Mouse (Mus musculus) urinary bladder, postnatal 0 days (tissue): Measurements from ENCODE around the gene Nfkb2. TPM values are rescaled to one million over a fixed set of nuclear protein-coding genes. Genes with fewer than 3 reads are reported as not detected.

Experiments
- microRNA counts: library from miRNA; unstranded; fragments of <30 nt; microRNA quantifications from one replicate; lab custom pipeline; 2016
- microRNA-seq: library from miRNA; unstranded; fragments of <30 nt; microRNA quantifications from one replicate; pipeline ENCODE4, GENCODE M21; 2016
- polyA plus RNA-seq: library from polyadenylated mRNA; unstranded; fragments of >200 nt; fragmentation: Nextera tagmentation; extraction: Ambion mirVana; gene quantifications from 2 replicates; pipeline ENCODE4 v1.2.1, GENCODE M21; 2015

The Nfkb2 gene
- polyA plus RNA-seq, result 9.8 and 10.6 TPM in 2 replicates

GRCm38 (mm10) chr19:46304216-46304841, at the start of gene Nfkb2:
Gene Nfkb2 (plus strand): TSS chr19:46304320.

GRCm38 (mm10) chr19:46326756-46327305, 22.7 kb downstream of the Nfkb2 start, which contains the start of gene Psd:
Gene Psd (minus strand): TSS chr19:46327156.

GRCm38 (mm10) chr19:46328081-46329030, 24.2 kb downstream of the Nfkb2 start, which contains the start of gene Fbxl15:
Gene Fbxl15 (plus strand): TSS chr19:46328184.

GRCm38 (mm10) chr19:46338331-46338936, 34.3 kb downstream of the Nfkb2 start, which contains the start of gene Cuedc2:
Gene Cuedc2 (minus strand): TSS chr19:46338702.

GRCm38 (mm10) chr19:46350168-46350932, 46.2 kb downstream of the Nfkb2 start, which contains the start of gene 2310034G01Rik:
Gene 2310034G01Rik (minus strand): TSS chr19:46350302.

MicroRNAs within 50 kb of the gene (microRNA counts, 519-probe panel; counts per million panel counts)
- 4,021 counts per million, percentile 72 among the panel's probes with 10 or more counts for microRNA mmu-miR-146b (lab: Ali Mortazavi, UCI)

Small RNAs within 50 kb of the gene (microRNA-seq; reads per million reads assigned to microRNA genes)
- 0.93 reads per million for gene Mir146b

Other genes with a start within 250 kb of the Nfkb2 start
- gene Nolc1, start 228.5 kb upstream of the Nfkb2 start, polyA plus RNA-seq, result 34.3 and 39.9 TPM in 2 replicates
- not detected in 2 replicates for gene Elovl3, start 172.4 kb upstream of the Nfkb2 start, polyA plus RNA-seq
- gene Pitx3, start 156.0 kb upstream of the Nfkb2 start, polyA plus RNA-seq, result 0.18 TPM in 1 of 2 replicates, not detected in the other
- gene Gbf1, start 151.8 kb upstream of the Nfkb2 start, polyA plus RNA-seq, result 37.8 and 42.8 TPM in 2 replicates
- 87.9 and 103 TPM in 2 replicates for gene Psd, start 22.8 kb downstream of the Nfkb2 start, polyA plus RNA-seq
- gene Fbxl15, start 23.9 kb downstream of the Nfkb2 start, polyA plus RNA-seq, result 18.7 and 25.6 TPM in 2 replicates
- gene Cuedc2, start 34.4 kb downstream of the Nfkb2 start, polyA plus RNA-seq, result 121 and 122 TPM in 2 replicates
- gene Mfsd13a, start 36.8 kb downstream of the Nfkb2 start, polyA plus RNA-seq, result 3.6 and 3.7 TPM in 2 replicates
- 1.7 and 1.9 TPM in 2 replicates for gene 2310034G01Rik, start 46.0 kb downstream of the Nfkb2 start, polyA plus RNA-seq
- gene Actr1a, start 91.4 kb downstream of the Nfkb2 start, polyA plus RNA-seq, result 92.8 and 101 TPM in 2 replicates
- gene Sufu, start 92.6 kb downstream of the Nfkb2 start, polyA plus RNA-seq, result 14.5 and 15.6 TPM in 2 replicates
- 14.1 and 14.5 TPM in 2 replicates for gene Trim8, start 197.4 kb downstream of the Nfkb2 start, polyA plus RNA-seq